Mouse (Mus musculus): Measurements from ENCODE around the gene Rnf227. TPM values are rescaled to one million over a fixed set of nuclear protein-coding genes. Genes with fewer than 3 reads are reported as not detected.
A peak's percentile ranks its signal among the peaks of the same experiment; 100 is the strongest.

Gene Rnf227
- polyA plus RNA-seq (2015; fragmentation: Nextera tagmentation; extraction: Ambion mirVana), result 239 and 257 TPM in 2 replicates

DNA sequence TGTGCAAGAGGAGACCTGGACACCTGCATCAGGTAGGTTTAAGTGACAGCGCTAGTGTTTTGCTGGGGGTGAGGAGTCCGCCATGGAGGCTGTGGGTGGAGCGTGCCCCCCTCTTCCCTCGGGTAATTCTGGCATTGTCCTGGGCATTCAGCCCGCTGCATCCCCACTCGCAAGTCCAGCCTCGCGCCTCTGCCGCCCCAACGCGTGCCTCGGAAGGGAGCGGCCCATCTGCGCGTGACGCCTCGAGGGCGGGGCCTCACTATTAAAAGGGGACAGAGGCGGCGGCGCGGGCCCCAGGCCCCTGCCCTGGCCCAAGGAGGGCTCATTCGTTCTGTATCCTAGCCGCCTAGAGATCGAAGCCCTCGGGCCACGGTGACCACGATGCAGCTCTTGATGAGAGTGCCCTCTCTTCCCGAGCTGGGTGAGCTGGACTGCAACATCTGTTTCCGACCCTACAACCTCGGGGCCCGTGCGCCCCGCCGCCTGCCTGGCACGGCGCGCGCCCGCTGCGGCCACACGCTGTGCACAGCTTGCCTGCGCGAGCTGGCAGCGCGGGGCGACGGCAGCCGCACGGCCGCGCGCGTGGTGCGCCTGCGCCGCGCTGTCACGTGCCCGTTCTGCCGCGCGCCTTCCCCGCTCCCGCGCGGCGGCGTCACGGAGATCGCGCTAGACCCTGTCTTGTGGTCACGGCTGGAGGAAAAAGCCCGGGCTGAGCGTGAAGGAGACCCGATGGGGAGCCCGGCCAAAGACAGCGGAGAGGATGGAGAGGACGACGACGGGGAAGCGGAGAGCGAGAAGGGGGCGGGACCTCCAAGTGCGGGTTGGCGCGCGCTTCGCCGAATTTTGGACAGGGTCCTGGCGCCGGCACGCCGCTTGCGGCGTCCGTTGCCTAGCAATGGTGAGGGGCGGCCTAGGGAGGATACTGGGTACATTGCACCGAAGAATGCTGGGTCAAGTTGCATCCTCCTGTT lies at the start of gene Rnf227:
Gene Rnf227 (plus strand): TSS at position 301 of the 971 bp plus-strand sequence.
- H3K36me3 ChIP-seq (ENCODE audit: control insufficient read depth, insufficient read depth, low read length), result peaks cover 16% of the 10 kb centered on the region
- peak within 1 kb of the TSS; percentile 96 for H3K27ac ChIP-seq (ENCODE audit: low read depth, low read length)
- no peaks in the 10 kb centered on the region for H3K9me3 ChIP-seq (ENCODE audit: control insufficient read depth, low read length)
- H3K27me3 ChIP-seq (replicated peaks; ENCODE audit: control insufficient read depth, insufficient read depth, low read length), result no peaks in the 10 kb centered on the region
- peak within 1 kb of the TSS; percentile 73 for H3K4me3 ChIP-seq (ENCODE audit: low read length)
- H3K4me2 ChIP-seq (ENCODE audit: low read length), result peak within 1 kb of the TSS; percentile 77
- peak within 1 kb of the TSS; percentile 88 for H3K9ac ChIP-seq (ENCODE audit: low read depth, low read length)
- peak; percentile 91 for ATAC-seq
- H3K4me1 ChIP-seq (ENCODE audit: control insufficient read depth, insufficient read depth, low read depth, low read length), result peaks cover 18% of the 10 kb centered on the region
- WGBS, result 1% methylated on average over 87 of the region's 99 CpGs

DNA sequence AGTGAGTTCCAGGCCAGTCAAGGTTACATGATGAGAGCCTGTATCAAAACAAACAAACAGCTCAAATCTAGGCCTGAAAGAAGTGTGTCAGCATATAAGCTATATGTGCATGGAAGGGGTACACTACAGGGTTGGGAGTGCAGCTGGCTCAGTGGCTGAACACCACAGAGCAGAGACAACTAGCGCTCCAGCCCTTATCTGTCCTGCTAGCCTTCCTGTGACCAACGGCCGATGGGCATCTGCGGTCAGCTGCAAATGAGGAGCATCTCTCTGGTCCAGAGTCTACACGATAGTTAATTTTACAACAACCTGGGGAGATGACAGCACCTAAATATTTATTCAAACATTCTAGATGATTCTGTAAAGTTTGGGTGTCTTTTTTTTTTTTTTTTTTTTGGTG lies 49.1 kb upstream of the Rnf227 start:
- no peak overlapping the region for H3K4me3 ChIP-seq (ENCODE audit: low read length)
- no peak overlapping the region for H3K9ac ChIP-seq (ENCODE audit: low read depth, low read length)
- no peaks in the 10 kb centered on the region for H3K36me3 ChIP-seq (ENCODE audit: control insufficient read depth, insufficient read depth, low read length)
- WGBS, result 96% methylated on average over 5 of the region's 5 CpGs
- no peaks in the 10 kb centered on the region for H3K9me3 ChIP-seq (ENCODE audit: control insufficient read depth, low read length)
- no peak overlapping the region for H3K4me2 ChIP-seq (ENCODE audit: low read length)
- no peak overlapping the region for H3K27ac ChIP-seq (ENCODE audit: low read depth, low read length)
- ATAC-seq, result no peak
- no peaks in the 10 kb centered on the region for H3K27me3 ChIP-seq (replicated peaks; ENCODE audit: control insufficient read depth, insufficient read depth, low read length)
- H3K4me1 ChIP-seq (ENCODE audit: control insufficient read depth, insufficient read depth, low read depth, low read length), result no peaks in the 10 kb centered on the region

DNA sequence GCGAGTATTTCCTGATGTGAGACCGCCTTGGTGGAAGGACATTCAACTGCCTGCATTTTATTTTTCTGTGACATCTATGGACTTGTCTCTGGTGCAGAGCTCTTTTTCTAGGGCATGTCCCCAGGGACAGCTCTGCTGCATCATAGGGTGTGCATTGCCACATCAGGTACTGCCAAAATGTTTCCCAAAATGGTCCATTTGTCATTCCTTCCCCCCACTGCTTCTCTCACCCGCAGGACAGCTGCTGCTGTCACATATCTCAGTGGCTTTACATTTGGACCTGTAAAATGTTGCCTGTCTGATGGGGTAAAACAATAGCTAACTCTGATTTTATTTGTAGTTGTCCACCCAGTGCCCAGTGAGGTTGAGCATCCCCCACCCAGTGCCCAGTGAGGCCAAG lies 45.0 kb upstream of the Rnf227 start:
- H3K27ac ChIP-seq (ENCODE audit: low read depth, low read length), result no peak overlapping the region
- WGBS, result 91% methylated on average over 3 of the region's 3 CpGs
- H3K4me1 ChIP-seq (ENCODE audit: control insufficient read depth, insufficient read depth, low read depth, low read length), result no peaks in the 10 kb centered on the region
- H3K4me2 ChIP-seq (ENCODE audit: low read length), result no peak overlapping the region
- ATAC-seq, result no peak
- H3K36me3 ChIP-seq (ENCODE audit: control insufficient read depth, insufficient read depth, low read length), result 0 out of 2 replicates have a peak, but pooled peaks cover 2% of the 10 kb centered on the region
- H3K27me3 ChIP-seq (replicated peaks; ENCODE audit: control insufficient read depth, insufficient read depth, low read length), result no peaks in the 10 kb centered on the region
- H3K4me3 ChIP-seq (ENCODE audit: low read length), result no peak overlapping the region
- no peak overlapping the region for H3K9ac ChIP-seq (ENCODE audit: low read depth, low read length)
- no peaks in the 10 kb centered on the region for H3K9me3 ChIP-seq (ENCODE audit: control insufficient read depth, low read length)

DNA sequence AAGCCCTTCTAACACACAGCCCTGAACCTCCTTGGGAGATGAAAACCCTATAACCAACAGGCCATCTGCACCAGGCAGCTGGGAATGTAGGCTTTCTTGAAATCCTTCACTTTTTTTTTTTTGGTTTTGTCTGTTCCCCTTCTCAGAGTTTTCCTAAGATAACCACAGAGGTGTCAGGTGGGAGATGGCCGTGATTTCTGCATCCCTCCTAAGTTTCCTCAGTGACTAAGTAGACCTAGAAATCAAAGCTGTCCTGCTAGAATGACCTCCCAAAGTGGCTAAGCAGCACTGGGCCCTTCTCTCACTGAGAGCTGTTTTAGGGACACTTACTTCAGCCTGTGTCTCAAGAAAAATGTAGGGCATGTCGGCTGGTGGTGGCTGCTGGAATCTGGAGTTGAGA lies 42.5 kb upstream of the Rnf227 start:
- no peaks in the 10 kb centered on the region for H3K27me3 ChIP-seq (replicated peaks; ENCODE audit: control insufficient read depth, insufficient read depth, low read length)
- H3K4me2 ChIP-seq (ENCODE audit: low read length), result no peak overlapping the region
- H3K9me3 ChIP-seq (ENCODE audit: control insufficient read depth, low read length), result no peaks in the 10 kb centered on the region
- ATAC-seq, result no peak
- H3K36me3 ChIP-seq (ENCODE audit: control insufficient read depth, insufficient read depth, low read length), result peaks cover 6% of the 10 kb centered on the region; the same call in 1 of the 2 replicates
- H3K9ac ChIP-seq (ENCODE audit: low read depth, low read length), result no peak overlapping the region
- no peaks in the 10 kb centered on the region for H3K4me1 ChIP-seq (ENCODE audit: control insufficient read depth, insufficient read depth, low read depth, low read length)
- WGBS, result 90% methylated on average over 2 of the region's 2 CpGs
- H3K27ac ChIP-seq (ENCODE audit: low read depth, low read length), result no peak overlapping the region
- H3K4me3 ChIP-seq (ENCODE audit: low read length), result no peak overlapping the region

DNA sequence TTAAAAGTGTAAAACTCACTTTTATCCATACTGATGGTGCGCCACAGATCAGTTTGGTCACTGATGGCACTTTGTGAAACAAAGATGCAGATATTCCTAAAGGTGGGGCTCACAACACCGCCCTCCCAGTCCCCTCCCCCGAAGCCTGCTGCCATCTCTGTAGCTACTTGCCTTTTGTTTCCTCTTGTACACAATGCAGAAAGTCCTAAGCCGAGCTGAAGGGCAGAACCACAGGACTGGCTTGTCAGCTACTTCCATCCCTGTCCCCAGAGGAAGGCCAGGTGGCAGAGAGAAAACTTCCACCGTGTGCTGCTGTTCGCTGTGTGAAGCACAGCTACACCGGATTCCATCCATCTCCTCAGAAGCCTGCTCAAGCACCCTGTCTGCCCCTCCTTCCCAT lies 42.0 kb upstream of the Rnf227 start:
- H3K4me2 ChIP-seq (ENCODE audit: low read length), result no peak overlapping the region
- H3K4me3 ChIP-seq (ENCODE audit: low read length), result no peak overlapping the region
- H3K27me3 ChIP-seq (replicated peaks; ENCODE audit: control insufficient read depth, insufficient read depth, low read length), result no peaks in the 10 kb centered on the region
- H3K9ac ChIP-seq (ENCODE audit: low read depth, low read length), result no peak overlapping the region
- H3K27ac ChIP-seq (ENCODE audit: low read depth, low read length), result no peak overlapping the region
- 75% methylated on average over 7 of the region's 7 CpGs for WGBS
- peaks cover 6% of the 10 kb centered on the region; the same call in 1 of the 2 replicates for H3K36me3 ChIP-seq (ENCODE audit: control insufficient read depth, insufficient read depth, low read length)
- H3K4me1 ChIP-seq (ENCODE audit: control insufficient read depth, insufficient read depth, low read depth, low read length), result no peaks in the 10 kb centered on the region
- H3K9me3 ChIP-seq (ENCODE audit: control insufficient read depth, low read length), result no peaks in the 10 kb centered on the region
- ATAC-seq, result no peak

DNA sequence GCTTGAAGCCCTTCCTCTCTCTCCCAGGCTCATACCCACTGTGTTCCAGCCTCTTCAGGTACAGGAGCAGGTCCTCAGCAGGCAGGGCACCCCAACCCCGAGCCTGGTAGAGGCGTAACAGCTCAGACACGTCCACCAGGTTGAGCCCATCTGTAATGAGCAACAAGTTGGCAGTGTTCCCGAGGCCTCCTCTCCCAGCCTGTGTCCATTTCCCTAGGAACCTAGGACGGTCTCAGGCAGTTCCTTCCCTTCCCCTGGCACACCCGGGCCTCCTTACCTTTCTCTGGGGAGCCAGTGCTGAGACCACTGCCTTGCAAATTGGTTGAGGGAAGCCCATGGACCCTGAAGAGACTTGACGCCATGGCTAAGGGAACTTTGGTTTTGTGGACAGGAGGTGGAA lies 37.4 kb upstream of the Rnf227 start:
- H3K4me1 ChIP-seq (ENCODE audit: control insufficient read depth, insufficient read depth, low read depth, low read length), result no peaks in the 10 kb centered on the region
- H3K9ac ChIP-seq (ENCODE audit: low read depth, low read length), result no peak overlapping the region
- H3K36me3 ChIP-seq (ENCODE audit: control insufficient read depth, insufficient read depth, low read length), result peaks cover 15% of the 10 kb centered on the region
- no peak for ATAC-seq
- no peaks in the 10 kb centered on the region for H3K9me3 ChIP-seq (ENCODE audit: control insufficient read depth, low read length)
- no peak overlapping the region for H3K27ac ChIP-seq (ENCODE audit: low read depth, low read length)
- no peaks in the 10 kb centered on the region for H3K27me3 ChIP-seq (replicated peaks; ENCODE audit: control insufficient read depth, insufficient read depth, low read length)
- no peak overlapping the region for H3K4me2 ChIP-seq (ENCODE audit: low read length)
- H3K4me3 ChIP-seq (ENCODE audit: low read length), result no peak overlapping the region
- 86% methylated on average over 7 of the region's 7 CpGs for WGBS

DNA sequence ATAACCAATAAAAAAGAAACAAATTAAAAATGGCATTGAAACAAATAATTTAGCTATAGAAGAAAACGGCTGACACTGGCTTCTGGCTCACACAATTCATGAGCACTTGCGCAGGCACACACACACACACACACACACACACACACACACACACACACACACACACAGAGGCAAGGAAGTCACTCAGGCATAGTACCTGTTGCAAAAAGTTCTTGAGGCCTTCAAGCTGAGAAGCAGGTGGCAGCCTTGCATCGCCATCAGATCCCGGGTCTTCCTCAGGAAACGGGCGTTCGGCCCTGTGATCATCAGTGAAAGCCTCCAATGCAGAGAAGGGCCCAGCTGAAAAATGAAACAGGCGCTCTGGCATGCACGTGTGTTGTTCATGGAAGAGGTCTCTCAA lies 35.0 kb upstream of the Rnf227 start:
- ATAC-seq, result no peak
- no peak overlapping the region for H3K4me2 ChIP-seq (ENCODE audit: low read length)
- H3K9me3 ChIP-seq (ENCODE audit: control insufficient read depth, low read length), result no peaks in the 10 kb centered on the region
- H3K36me3 ChIP-seq (ENCODE audit: control insufficient read depth, insufficient read depth, low read length), result peaks cover 27% of the 10 kb centered on the region
- no peaks in the 10 kb centered on the region for H3K4me1 ChIP-seq (ENCODE audit: control insufficient read depth, insufficient read depth, low read depth, low read length)
- H3K4me3 ChIP-seq (ENCODE audit: low read length), result no peak overlapping the region
- no peaks in the 10 kb centered on the region for H3K27me3 ChIP-seq (replicated peaks; ENCODE audit: control insufficient read depth, insufficient read depth, low read length)
- no peak overlapping the region for H3K9ac ChIP-seq (ENCODE audit: low read depth, low read length)
- H3K27ac ChIP-seq (ENCODE audit: low read depth, low read length), result no peak overlapping the region
- WGBS, result 95% methylated on average over 9 of the region's 9 CpGs

DNA sequence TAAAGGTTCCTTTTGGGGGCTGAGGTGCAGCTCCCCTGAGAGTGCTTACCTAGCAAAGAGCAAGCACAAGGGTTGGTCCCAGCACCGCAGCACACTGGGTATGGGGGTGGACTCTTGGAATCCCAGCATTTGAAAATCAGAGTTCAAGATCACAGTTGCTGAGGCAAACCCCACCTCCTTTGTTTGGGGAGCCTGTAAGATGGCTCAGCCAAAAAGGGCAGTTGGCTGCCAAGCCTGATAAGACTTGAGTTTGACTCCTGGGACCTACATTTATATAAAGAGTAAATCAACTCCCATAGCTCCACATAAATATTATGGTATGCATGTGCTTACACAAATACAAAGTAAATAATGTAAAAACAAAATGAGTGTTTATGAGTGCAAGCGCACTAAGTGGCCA lies 34.2 kb upstream of the Rnf227 start:
- ATAC-seq, result no peak
- Histone ChIP-seq H3K9ac (ENCODE audit: low read depth, low read length) (no peak overlapping the region), H3K4me1 (ENCODE audit: control insufficient read depth, insufficient read depth, low read depth, low read length) (no peaks in the 10 kb centered on the region; the same call in 1 of the 2 replicates), H3K9me3 (ENCODE audit: control insufficient read depth, low read length) (no peaks in the 10 kb centered on the region), H3K4me3 (ENCODE audit: low read length) (no peak overlapping the region), H3K27ac (ENCODE audit: low read depth, low read length) (no peak overlapping the region), H3K27me3 (replicated peaks; ENCODE audit: control insufficient read depth, insufficient read depth, low read length) (no peaks in the 10 kb centered on the region), H3K4me2 (ENCODE audit: low read length) (no peak overlapping the region), H3K36me3 (ENCODE audit: control insufficient read depth, insufficient read depth, low read length) (peaks cover 27% of the 10 kb centered on the region)
- 98% methylated on average over 2 of the region's 2 CpGs for whole genome bisulfite sequencing

DNA sequence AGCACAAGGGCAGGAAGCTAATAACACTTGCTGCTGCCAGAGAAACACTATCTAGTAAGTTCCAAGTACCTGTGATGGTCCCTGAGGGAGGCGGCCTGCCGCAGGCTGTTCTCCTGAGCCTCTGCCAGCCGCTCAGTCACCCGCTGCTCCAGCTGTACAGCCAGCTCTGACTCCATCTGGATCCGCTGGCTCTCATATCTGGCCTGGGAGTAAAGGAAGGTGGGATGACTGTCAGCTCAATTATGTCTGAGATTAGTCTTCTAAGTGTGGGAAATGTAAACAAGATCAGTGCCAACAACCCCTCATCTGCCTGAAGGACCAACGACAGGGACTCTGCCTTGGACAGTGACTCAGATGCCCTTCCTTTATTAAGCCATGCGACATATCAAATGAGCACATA lies 29.0 kb upstream of the Rnf227 start:
- Histone ChIP-seq H3K36me3 (ENCODE audit: control insufficient read depth, insufficient read depth, low read length) (peaks cover 18% of the 10 kb centered on the region), H3K9ac (ENCODE audit: low read depth, low read length) (no peak overlapping the region)

More for the DNA sequence above, 29.0 kb upstream of the Rnf227 start:
- H3K4me2 ChIP-seq (ENCODE audit: low read length), result no peak overlapping the region
- H3K4me3 ChIP-seq (ENCODE audit: low read length), result no peak overlapping the region
- WGBS, result 65% methylated on average over 7 of the region's 7 CpGs
- ATAC-seq, result no peak
- H3K27me3 ChIP-seq (replicated peaks; ENCODE audit: control insufficient read depth, insufficient read depth, low read length), result no peaks in the 10 kb centered on the region
- H3K27ac ChIP-seq (ENCODE audit: low read depth, low read length), result peak overlapping the region; percentile 5; the same call in 1 of the 2 replicates
- no peaks in the 10 kb centered on the region for H3K9me3 ChIP-seq (ENCODE audit: control insufficient read depth, low read length)
- peaks cover 3% of the 10 kb centered on the region; the same call in 1 of the 2 replicates for H3K4me1 ChIP-seq (ENCODE audit: control insufficient read depth, insufficient read depth, low read depth, low read length)
